Mouse (Mus musculus): ENCODE measurements around the gene Cdk4. TPM values are rescaled to one million over a fixed set of nuclear protein-coding genes. Genes with fewer than 3 reads are reported as not detected.

Cdk4 gene
- polyA plus RNA-seq, 1 experiment from 2014 or later = 2,245 TPM

GRCm38 (mm10) chr10:127111001-127111887 lies 47.9 kb downstream of the Cdk4 start:
- TF ChIP-seq CTCF (IDR thresholded peaks at IDR 0.05; ENCODE audit: low read depth) = peak; percentile 34
- H3K4me1 ChIP-seq (ENCODE audit: insufficient read depth) = no peaks in the 10 kb centered on the region
- H3K9ac ChIP-seq = no peak overlapping the region
- H3K27me3 ChIP-seq (ENCODE audit: insufficient read depth, low read length) = no peaks in the 10 kb centered on the region
- ATAC-seq (ENCODE audit: insufficient read depth) (no peak), DNase-seq (no peak)
- H3K36me3 ChIP-seq (ENCODE audit: insufficient read depth) = peaks cover 8% of the 10 kb centered on the region
- WGBS = 86% methylated on average over 15 of the region's 15 CpGs
- H3K27ac ChIP-seq (ENCODE audit: low read depth) = no peak overlapping the region
- no peak overlapping the region for H3K4me3 ChIP-seq (ENCODE audit: low read depth, low read length)
- no peaks in the 10 kb centered on the region for H3K9me3 ChIP-seq (ENCODE audit: low read depth, low read length)
- H3K4me2 ChIP-seq = no peak overlapping the region

DNA sequence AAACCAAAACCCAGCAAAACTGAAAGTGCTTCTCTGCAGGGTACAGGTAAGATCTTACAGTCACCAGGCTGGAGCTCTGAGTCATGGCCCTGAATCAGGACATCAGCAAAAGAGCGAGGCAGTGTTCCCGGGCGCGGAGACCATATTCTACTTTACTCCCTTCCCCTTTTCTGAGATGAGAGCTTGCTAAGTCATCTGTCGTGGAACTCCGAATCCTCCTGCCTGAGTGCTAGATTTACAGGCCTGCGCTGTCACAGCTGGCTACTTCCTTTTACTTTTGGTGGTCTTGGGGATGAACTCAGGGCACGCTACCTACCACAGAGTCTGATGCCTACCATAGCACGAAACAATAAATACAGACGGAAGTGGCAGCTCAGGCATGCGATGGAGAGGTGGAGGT lies 51.1 kb downstream of the Cdk4 start:
- ATAC-seq (ENCODE audit: insufficient read depth) = no peak
- Histone ChIP-seq H3K36me3 (ENCODE audit: insufficient read depth) (peaks cover 34% of the 10 kb centered on the region), H3K9me3 (ENCODE audit: low read depth, low read length) (no peaks in the 10 kb centered on the region), H3K9ac (no peak overlapping the region), H3K27ac (ENCODE audit: low read depth) (no peak overlapping the region), H3K4me1 (ENCODE audit: insufficient read depth) (no peaks in the 10 kb centered on the region), H3K4me2 (no peak overlapping the region), H3K4me3 (ENCODE audit: low read depth, low read length) (no peak overlapping the region), H3K27me3 (ENCODE audit: insufficient read depth, low read length) (no peaks in the 10 kb centered on the region)
- 88% methylated on average over 11 of the region's 11 CpGs for WGBS
- DNase-seq = no peak
- no peak for TF ChIP-seq CTCF (IDR thresholded peaks at IDR 0.05; ENCODE audit: low read depth)

DNA sequence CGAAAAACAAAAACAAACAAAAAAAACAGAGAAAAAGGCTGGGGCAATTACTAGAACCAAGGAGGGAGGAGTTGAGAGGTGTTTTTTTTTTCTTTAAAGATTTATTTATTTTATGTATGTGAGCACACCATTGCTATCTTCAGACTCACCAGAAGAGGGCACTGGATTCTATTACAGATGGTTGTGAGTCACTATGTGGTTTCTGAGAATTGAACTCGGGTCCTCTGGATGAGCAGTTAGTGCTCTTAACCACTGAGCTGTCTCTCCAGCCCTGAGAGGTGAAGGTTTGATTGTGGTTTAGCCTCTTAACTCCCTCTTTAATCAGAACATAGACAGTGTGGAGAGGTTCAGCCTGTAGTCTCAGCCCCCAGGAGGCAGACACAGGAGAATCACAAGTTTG lies 51.7 kb downstream of the Cdk4 start:
- Histone ChIP-seq H3K9me3 (ENCODE audit: low read depth, low read length) (no peaks in the 10 kb centered on the region), H3K27me3 (ENCODE audit: insufficient read depth, low read length) (no peaks in the 10 kb centered on the region), H3K4me2 (no peak overlapping the region), H3K4me3 (ENCODE audit: low read depth, low read length) (no peak overlapping the region), H3K4me1 (ENCODE audit: insufficient read depth) (no peaks in the 10 kb centered on the region), H3K36me3 (ENCODE audit: insufficient read depth) (peaks cover 34% of the 10 kb centered on the region), H3K27ac (ENCODE audit: low read depth) (no peak overlapping the region), H3K9ac (no peak overlapping the region)
- peak; percentile 22; the same call in 1 of the 2 replicates for TF ChIP-seq CTCF (IDR thresholded peaks at IDR 0.05; ENCODE audit: low read depth)
- DNase-seq (no peak), ATAC-seq (ENCODE audit: insufficient read depth) (no peak)
- WGBS = 75% methylated on average over 2 of the region's 2 CpGs

Other genes with a start within 250 kb of the Cdk4 start
- gene Atp23, start 162.2 kb upstream of the Cdk4 start, polyA plus RNA-seq (2014; fragmentation: Nextera tagmentation; extraction: Ambion mirVana) = 25.0 and 25.7 TPM in 2 replicates
- 112 and 113 TPM in 2 replicates for gene Ctdsp2, start 84.8 kb upstream of the Cdk4 start, polyA plus RNA-seq (2014; fragmentation: Nextera tagmentation; extraction: Ambion mirVana)
- gene Avil, start 62.8 kb upstream of the Cdk4 start, polyA plus RNA-seq (2014; fragmentation: Nextera tagmentation; extraction: Ambion mirVana) = 0.13 and 0.30 TPM in 2 replicates
- 76.8 and 77.3 TPM in 2 replicates for gene Tsfm, start 32.7 kb upstream of the Cdk4 start, polyA plus RNA-seq (2014; fragmentation: Nextera tagmentation; extraction: Ambion mirVana)
- 59.5 and 60.7 TPM in 2 replicates for gene Mettl1, start 22.1 kb upstream of the Cdk4 start, polyA plus RNA-seq (2014; fragmentation: Nextera tagmentation; extraction: Ambion mirVana)
- gene Eef1akmt3, start 22.0 kb upstream of the Cdk4 start, polyA plus RNA-seq (2014; fragmentation: Nextera tagmentation; extraction: Ambion mirVana) = 0.53 and 0.74 TPM in 2 replicates
- gene Cyp27b1, start 15.3 kb upstream of the Cdk4 start, polyA plus RNA-seq (2014; fragmentation: Nextera tagmentation; extraction: Ambion mirVana) = 0.09 TPM in 1 of 2 replicates, not detected in the other
- gene March9, start 3.4 kb upstream of the Cdk4 start, polyA plus RNA-seq (2014; fragmentation: Nextera tagmentation; extraction: Ambion mirVana) = 0.99 and 1.5 TPM in 2 replicates
- gene Tspan31, start 6.7 kb downstream of the Cdk4 start, polyA plus RNA-seq (2014; fragmentation: Nextera tagmentation; extraction: Ambion mirVana) = 120 and 130 TPM in 2 replicates
- gene Agap2, start 11.8 kb downstream of the Cdk4 start, polyA plus RNA-seq (2014; fragmentation: Nextera tagmentation; extraction: Ambion mirVana) = 0.07 and 0.11 TPM in 2 replicates
- 53.8 and 56.8 TPM in 2 replicates for gene Os9, start 57.6 kb downstream of the Cdk4 start, polyA plus RNA-seq (2014; fragmentation: Nextera tagmentation; extraction: Ambion mirVana)
- gene B4galnt1, start 101.7 kb downstream of the Cdk4 start, polyA plus RNA-seq (2014; fragmentation: Nextera tagmentation; extraction: Ambion mirVana) = 2.9 and 4.4 TPM in 2 replicates
- gene Slc26a10, start 117.1 kb downstream of the Cdk4 start, polyA plus RNA-seq (2014; fragmentation: Nextera tagmentation; extraction: Ambion mirVana) = 0.09 and 0.27 TPM in 2 replicates
- 45.8 and 48.7 TPM in 2 replicates for gene Arhgef25, start 126.5 kb downstream of the Cdk4 start, polyA plus RNA-seq (2014; fragmentation: Nextera tagmentation; extraction: Ambion mirVana)
- 81.4 and 92.4 TPM in 2 replicates for gene Dtx3, start 132.2 kb downstream of the Cdk4 start, polyA plus RNA-seq (2014; fragmentation: Nextera tagmentation; extraction: Ambion mirVana)
- 17.8 and 21.0 TPM in 2 replicates for gene Pip4k2c, start 148.1 kb downstream of the Cdk4 start, polyA plus RNA-seq (2014; fragmentation: Nextera tagmentation; extraction: Ambion mirVana)
- 0.64 and 1.0 TPM in 2 replicates for gene Kif5a, start 199.8 kb downstream of the Cdk4 start, polyA plus RNA-seq (2014; fragmentation: Nextera tagmentation; extraction: Ambion mirVana)
- 158 and 160 TPM in 2 replicates for gene Dctn2, start 202.8 kb downstream of the Cdk4 start, polyA plus RNA-seq (2014; fragmentation: Nextera tagmentation; extraction: Ambion mirVana)
- 19.1 and 19.4 TPM in 2 replicates for gene Mbd6, start 225.5 kb downstream of the Cdk4 start, polyA plus RNA-seq (2014; fragmentation: Nextera tagmentation; extraction: Ambion mirVana)
- 128 and 132 TPM in 2 replicates for gene Mars, start 248.3 kb downstream of the Cdk4 start, polyA plus RNA-seq (2014; fragmentation: Nextera tagmentation; extraction: Ambion mirVana)